Mouse (Mus musculus): Measurements from ENCODE around the gene Slc9b1.

Slc9b1 gene

GRCm38 (mm10) chr3:135437758-135438495 is 90.1 kb downstream of the Slc9b1 start, which contains the start of gene Ube2d3:
Gene Ube2d3 (plus strand): TSS chr3:135438149.
- peak; percentile 99 for DNase-seq (ENCODE audit: low spot score in 2 of 2)

- peak; percentile 88 to 89 for DNase-seq (ENCODE audit: low spot score in 2 of 2)
Measured at GRCm38 (mm10) chr3:135438531-135438912, 90.7 kb downstream of the Slc9b1 start.

- peak; percentile 88 to 89 for DNase-seq (ENCODE audit: low spot score in 2 of 2)
Measured at GRCm38 (mm10) chr3:135438913-135439531, 91.2 kb downstream of the Slc9b1 start.

GRCm38 (mm10) chr3:135439651-135440050 is 91.8 kb downstream of the Slc9b1 start:
- no peak for DNase-seq (ENCODE audit: low spot score in 2 of 2)

GRCm38 (mm10) chr3:135440221-135440620 is 92.4 kb downstream of the Slc9b1 start:
- peak; percentile 69 to 76 for DNase-seq (ENCODE audit: low spot score in 2 of 2)

GRCm38 (mm10) chr3:135440621-135441020 is 92.8 kb downstream of the Slc9b1 start:
- no peak for DNase-seq (ENCODE audit: low spot score in 2 of 2)

GRCm38 (mm10) chr3:135444930-135445329 is 97.1 kb downstream of the Slc9b1 start:
- DNase-seq (ENCODE audit: low spot score in 2 of 2), result no peak

All from spleen, postnatal 36 days (tissue).